Comparison of ENCODE assay signal across 10 mouse cellular contexts in genomic region chr19:7066828-7067342, GRCm38 (mm10). TPM values are rescaled to one million over a fixed set of nuclear protein-coding genes. Genes with fewer than 3 reads are reported as not detected.
DNase-seq lines count a peak whose midpoint lies in the region; ATAC-seq and TF ChIP-seq lines count a peak whose summit lies in the region.
"Had no signal": no experiment of that assay in that cellular context is flagged by ENCODE, and none has a peak within 500 bp of the region (broad histone marks: within the 10 kb centered on the region; RNA-seq: fewer than 3 reads in every experiment).

No protein-coding gene starts in this region.

- TF ChIP-seq EP300 in heart, adult 2 months (IDR thresholded peaks at IDR 0.05; ENCODE audit: insufficient read depth, low read depth, low read length) = no peak

- no peaks in the 10 kb centered on the region for H3K36me3 ChIP-seq in heart, embryonic 15.5 days
- H3K36me3 ChIP-seq in heart, adult 2 months (ENCODE audit: control insufficient read depth, insufficient read depth, low read length) = no peaks in the 10 kb centered on the region
- no peaks in the 10 kb centered on the region; the same call in 1 of the 2 replicates for H3K36me3 ChIP-seq in limb, embryonic 10.5 days

- H3K27ac ChIP-seq in heart, embryonic 15.5 days = no peak overlapping the region
- no peak overlapping the region for H3K27ac ChIP-seq in heart, adult 2 months
- H3K27ac ChIP-seq in limb, embryonic 10.5 days = peak overlapping the region; percentile 68

- no peak for TF ChIP-seq CTCF in heart, adult 2 months (IDR thresholded peaks at IDR 0.05)

- WGBS in heart, embryonic 15.5 days = 45% methylated on average over 8 of the region's 8 CpGs
- WGBS in heart, adult 2 months = 54% methylated on average over 8 of the region's 8 CpGs
- WGBS in limb, embryonic 10.5 days = 36% methylated on average over 8 of the region's 8 CpGs

- no peaks in the 10 kb centered on the region for H3K79me2 ChIP-seq in heart, adult 2 months (replicated peaks; ENCODE audit: control insufficient read depth, insufficient read depth, low read length)

- H3K27me3 ChIP-seq in heart, embryonic 15.5 days = peaks cover 7% of the 10 kb centered on the region
- no peaks in the 10 kb centered on the region for H3K27me3 ChIP-seq in heart, adult 2 months (ENCODE audit: control insufficient read depth, insufficient read depth, low read length)
- peaks cover 76% of the 10 kb centered on the region for H3K27me3 ChIP-seq in limb, embryonic 10.5 days (ENCODE audit: low read depth, poor library complexity, severe bottlenecking)

- no peaks in the 10 kb centered on the region for H3K9me3 ChIP-seq in heart, embryonic 15.5 days (replicated peaks)
- no peaks in the 10 kb centered on the region for H3K9me3 ChIP-seq in limb, embryonic 10.5 days (replicated peaks)

- intact Hi-C loops in heart, adult 2 months (cut with DNase I) = loop anchor here (5.0 to 10.0 kb wide), 2 partner anchors 278 to 370 kb away; partner anchors contain the start of gene Mark2

- no peak overlapping the region for H3K9ac ChIP-seq in heart, embryonic 15.5 days
- H3K9ac ChIP-seq in heart, adult 2 months (ENCODE audit: low read depth, low read length) = no peak overlapping the region

- H3K4me3 ChIP-seq in heart, embryonic 15.5 days = no peak overlapping the region
- no peak overlapping the region for H3K4me3 ChIP-seq in heart, adult 2 months
- peak overlapping the region; percentile 19; the same call in 1 of the 2 replicates for H3K4me3 ChIP-seq in limb, embryonic 10.5 days

- no peak for TF ChIP-seq POLR2A in heart, adult 2 months (IDR thresholded peaks at IDR 0.05; ENCODE audit: insufficient read depth, low read depth, low read length)

- peaks cover 41% of the 10 kb centered on the region for H3K4me1 ChIP-seq in heart, embryonic 15.5 days (replicated peaks)
- H3K4me1 ChIP-seq in heart, adult 2 months (ENCODE audit: control insufficient read depth, insufficient read depth, low read length) = no peaks in the 10 kb centered on the region
- H3K4me1 ChIP-seq in limb, embryonic 10.5 days = peaks cover 64% of the 10 kb centered on the region

- H3K4me2 ChIP-seq in heart, embryonic 15.5 days = peak overlapping the region; percentile 11; the same call in 1 of the 2 replicates

- no peak for DNase-seq in heart, adult 2 months
- peak; percentile 1 for DNase-seq in right cerebral cortex, postnatal 4 days
- DNase-seq in right cerebral cortex, postnatal 25 days = no peak
- DNase-seq in limb, embryonic 10.5 days (ENCODE audit: low spot score) = no peak
- DNase-seq in thymus, postnatal 4 days = peak; percentile 51
- DNase-seq in urinary bladder, postnatal 4 days (ENCODE audit: low spot score in 2 of 2) = no peak
- DNase-seq in urinary bladder, adult 2 months (ENCODE audit: low spot score) = no peak
- DNase-seq: right cerebral cortex, adult 18-20 months had no signal

- ATAC-seq in heart, embryonic 15.5 days (replicated peaks; ENCODE audit: insufficient number of reproducible peaks, insufficient read depth, low FRiP score, low read depth) = no peak

RNA-seq across cellular contexts. Expression of gene Macrod1, which starts 10.3 kb away (rescaled TPM):
- 49.1 and 57.6 TPM in 2 replicates for polyA plus RNA-seq in heart, embryonic 15.5 days (2015; fragmentation: Nextera tagmentation; extraction: Ambion mirVana)
- 100 to 1,000 TPM; 262 to 309 TPM for total RNA-seq in heart, adult 2 months (2021)
- polyA plus RNA-seq in heart, adult 2 months (2012; rRNA removed) = 260 and 278 TPM in 2 replicates
- 2.8 and 4.4 TPM in 2 replicates for polyA plus RNA-seq in limb, embryonic 10.5 days (2016; fragmentation: Nextera tagmentation; extraction: Ambion mirVana)
- 23.7 and 26.2 TPM in 2 replicates for polyA plus RNA-seq in urinary bladder, adult 2 months (2012; rRNA removed)
- total RNA-seq: CH12.LX had no signal

RNA-seq across cellular contexts. Expression of gene Stip1, which starts 27.1 kb away (rescaled TPM):
- polyA plus RNA-seq in heart, embryonic 15.5 days (2015; fragmentation: Nextera tagmentation; extraction: Ambion mirVana) = 168 and 203 TPM in 2 replicates
- 100 to 1,000 TPM; 117 to 121 TPM for total RNA-seq in heart, adult 2 months (2021)
- polyA plus RNA-seq in heart, adult 2 months (2012; rRNA removed) = 49.9 and 80.2 TPM in 2 replicates
- polyA plus RNA-seq in limb, embryonic 10.5 days (2016; fragmentation: Nextera tagmentation; extraction: Ambion mirVana) = 455 and 483 TPM in 2 replicates
- polyA plus RNA-seq in urinary bladder, adult 2 months (2012; rRNA removed) = 82.9 and 85.9 TPM in 2 replicates

RNA-seq across cellular contexts. Expression of gene Flrt1, which starts 38.6 kb away (rescaled TPM):
- 1.3 and 2.5 TPM in 2 replicates for polyA plus RNA-seq in heart, embryonic 15.5 days (2015; fragmentation: Nextera tagmentation; extraction: Ambion mirVana)
- total RNA-seq in heart, adult 2 months (2021) = 1 to 10 TPM; 1.1 to 1.2 TPM
- polyA plus RNA-seq in heart, adult 2 months (2012; rRNA removed) = 0.84 and 0.94 TPM in 2 replicates
- polyA plus RNA-seq in limb, embryonic 10.5 days (2016; fragmentation: Nextera tagmentation; extraction: Ambion mirVana) = 0.54 and 1.6 TPM in 2 replicates
- 0.37 and 0.66 TPM in 2 replicates for polyA plus RNA-seq in urinary bladder, adult 2 months (2012; rRNA removed)
- total RNA-seq: CH12.LX had no signal

RNA-seq across cellular contexts. Expression of gene Fermt3, which starts 47.6 kb away (rescaled TPM):
- 6.5 and 18.3 TPM in 2 replicates for polyA plus RNA-seq in heart, embryonic 15.5 days (2015; fragmentation: Nextera tagmentation; extraction: Ambion mirVana)
- 1 to 10 TPM; 5.2 to 9.0 TPM for total RNA-seq in heart, adult 2 months (2021)
- polyA plus RNA-seq in heart, adult 2 months (2012; rRNA removed) = 4.7 and 7.8 TPM in 2 replicates
- polyA plus RNA-seq in limb, embryonic 10.5 days (2016; fragmentation: Nextera tagmentation; extraction: Ambion mirVana) = 7.0 and 7.5 TPM in 2 replicates
- 13.9 and 15.7 TPM in 2 replicates for polyA plus RNA-seq in urinary bladder, adult 2 months (2012; rRNA removed)

Comparison
In these comparisons a context has a peak if more than half of its experiments do, and no peak if none do; other contexts are left out.
1. DNase-seq: peak in right cerebral cortex, postnatal 4 days (single experiment) and thymus, postnatal 4 days (single experiment); none in heart, adult 2 months (0 of 2), right cerebral cortex, postnatal 25 days (single experiment), limb, embryonic 10.5 days (single experiment), urinary bladder, postnatal 4 days (0 of 2) and urinary bladder, adult 2 months (single experiment).